Mouse (Mus musculus) G1E (cell line): ENCODE measurements around the gene Arhgap31. TPM values are rescaled to one million over a fixed set of nuclear protein-coding genes. Genes with fewer than 3 reads are reported as not detected.

Experiments used
- ATAC-seq: 2 replicates; pipeline ENCODE4 v1.8.0; 2016; ENCODE audit warnings: mild to moderate bottlenecking; ENCODE audit not compliant: insufficient number of reproducible peaks, poor library complexity, low FRiP score, severe bottlenecking; ENCODE audit errors: extremely low read depth
- DNase-seq: peaks from one replicate; pipeline ENCODE4 v3.0.0; 2012; ENCODE audit warnings: low spot score
- H3K27me3 ChIP-seq: 2 replicates; pipeline ENCODE4 v1.6.1; 2012; ENCODE audit warnings: mild to moderate bottlenecking, low read length, inconsistent platforms; ENCODE audit not compliant: insufficient read depth
- H3K36me3 ChIP-seq: replicated peaks from 2 replicates; pipeline ENCODE3; 2012; ENCODE audit warnings: mild to moderate bottlenecking, inconsistent platforms
- H3K4me1 ChIP-seq: 2 replicates; pipeline ENCODE4 v1.6.1; 2012; ENCODE audit warnings: low read depth, low read length, inconsistent platforms, mixed read lengths; ENCODE audit not compliant: insufficient read depth
- H3K4me3 ChIP-seq: 2 replicates; pipeline ENCODE4 v1.5.1; 2012; ENCODE audit warnings: low read depth, mild to moderate bottlenecking, inconsistent platforms, low read length, moderate library complexity, mixed read lengths
- H3K9me3 ChIP-seq: replicated peaks from 2 replicates; pipeline ENCODE4 v1.6.1; 2012; ENCODE audit warnings: inconsistent platforms
- CTCF ChIP-seq: IDR thresholded peaks from 2 replicates; pipeline ENCODE4 v1.5.1; 2012; ENCODE audit warnings: low read depth, low read length, inconsistent platforms, mixed read lengths
- GATA1 ChIP-seq: IDR thresholded peaks from 2 replicates; pipeline ENCODE4 v1.6.1; 2012; ENCODE audit warnings: borderline replicate concordance, low read length, inconsistent platforms, mixed read lengths
- GATA2 ChIP-seq: IDR thresholded peaks from 2 replicates; pipeline ENCODE4 v1.6.1; 2012; ENCODE audit warnings: low read depth, low read length, inconsistent platforms, borderline replicate concordance
- POLR2AphosphoS5 ChIP-seq: IDR thresholded peaks from 2 replicates; pipeline ENCODE4 v1.6.1; 2012; ENCODE audit warnings: low read depth, low read length, inconsistent platforms; ENCODE audit not compliant: insufficient replicate concordance
- TAL1 ChIP-seq: conservative IDR thresholded peaks from 2 replicates; pipeline ENCODE4 v1.6.1; 2012; ENCODE audit warnings: low read depth, low read length, inconsistent platforms, mixed read lengths
- polyA plus RNA-seq: library from polyadenylated mRNA; stranded (reverse); fragments of >175 nt; gene quantifications from 2 replicates; pipeline ENCODE4 v1.2.3, GENCODE M21; 2012
- total RNA-seq, 2 experiments: library from RNA; stranded (forward) in 1 of 2; stranded (reverse) in 1 of 2; fragments of 200-1000 nt in 1 of 2; fragments of >200 nt in 1 of 2; fragmentation: Nextera tagmentation in 1 of 2; gene quantifications; 2 replicates each; pipeline ENCODE4 v1.2.3; 2014 to 2017

Gene Arhgap31
- total and polyA plus RNA-seq, 3 experiments = 0.01 to 0.16 TPM; not detected in 1

- Histone ChIP-seq H3K9me3 (no peaks in the 10 kb centered on the region), H3K27me3 (no peaks in the 10 kb centered on the region; the same call in none of the 2 replicates), H3K4me1 (no peaks in the 10 kb centered on the region), H3K36me3 (peaks cover 31% of the 10 kb centered on the region), H3K4me3 (no peak overlapping the region)
- no peak for DNase-seq
- ATAC-seq = no peak
- TF ChIP-seq TAL1 = no peak
- TF ChIP-seq POLR2AphosphoS5 = no peak
- no peak for TF ChIP-seq GATA2
- no peak for TF ChIP-seq GATA1
- TF ChIP-seq CTCF = no peak
Measured at GRCm38 (mm10) chr16:38596651-38597050, 116.4 kb downstream of the Arhgap31 start.

- H3K9me3 ChIP-seq = no peaks in the 10 kb centered on the region
- DNase-seq (no peak), ATAC-seq (no peak)
- H3K36me3 ChIP-seq = peaks cover 36% of the 10 kb centered on the region
- no peaks in the 10 kb centered on the region; the same call in none of the 2 replicates for H3K27me3 ChIP-seq
- TF ChIP-seq GATA2 (no peak), TAL1 (no peak), GATA1 (no peak), CTCF (no peak), POLR2AphosphoS5 (no peak)
- no peaks in the 10 kb centered on the region for H3K4me1 ChIP-seq
- H3K4me3 ChIP-seq = no peak overlapping the region
Measured at GRCm38 (mm10) chr16:38596099-38596498, 117.0 kb downstream of the Arhgap31 start.

- ATAC-seq (no peak), DNase-seq (no peak)
- Histone ChIP-seq H3K4me3 (no peak overlapping the region), H3K4me1 (no peaks in the 10 kb centered on the region), H3K27me3 (no peaks in the 10 kb centered on the region; the same call in 1 of the 2 replicates), H3K36me3 (peaks cover 49% of the 10 kb centered on the region), H3K9me3 (no peaks in the 10 kb centered on the region)
- TF ChIP-seq GATA2 = no peak
- TF ChIP-seq TAL1 = no peak
- TF ChIP-seq POLR2AphosphoS5 = no peak
- TF ChIP-seq CTCF = no peak
- no peak for TF ChIP-seq GATA1
Measured at GRCm38 (mm10) chr16:38594435-38594834, 118.6 kb downstream of the Arhgap31 start.

DNA sequence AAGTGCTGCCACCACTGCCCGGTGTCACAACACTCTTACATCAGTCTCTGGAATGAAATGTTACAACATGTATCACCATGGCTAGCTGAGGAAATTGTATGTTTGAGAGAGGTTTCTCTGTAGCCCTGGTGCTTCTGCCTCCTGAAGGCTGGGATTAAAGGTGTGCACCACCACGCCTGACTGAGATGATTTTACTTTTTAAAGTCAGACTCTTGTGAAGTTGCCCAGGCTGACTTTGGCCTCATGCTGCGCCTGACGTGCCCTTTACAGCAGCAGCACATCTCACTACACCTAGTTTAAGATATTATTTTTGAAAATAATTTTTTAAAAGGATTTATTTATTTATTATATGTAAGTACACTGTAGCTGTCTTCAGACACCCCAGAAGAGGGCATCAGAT lies 120.1 kb downstream of the Arhgap31 start:
- ATAC-seq (no peak), DNase-seq (no peak)
- Histone ChIP-seq H3K4me3 (no peak overlapping the region), H3K9me3 (no peaks in the 10 kb centered on the region), H3K4me1 (no peaks in the 10 kb centered on the region), H3K27me3 (no peaks in the 10 kb centered on the region), H3K36me3 (peaks cover 63% of the 10 kb centered on the region)
- no peak for TF ChIP-seq GATA2
- no peak for TF ChIP-seq POLR2AphosphoS5
- TF ChIP-seq TAL1 = no peak
- TF ChIP-seq CTCF = no peak
- no peak for TF ChIP-seq GATA1

GRCm38 (mm10) chr16:38592026-38592678 lies 120.9 kb downstream of the Arhgap31 start:
- no peaks in the 10 kb centered on the region for H3K4me1 ChIP-seq
- no peaks in the 10 kb centered on the region for H3K9me3 ChIP-seq
- ATAC-seq (no peak), DNase-seq (no peak)
- H3K27me3 ChIP-seq = no peaks in the 10 kb centered on the region
- TF ChIP-seq GATA2 (no peak), CTCF (no peak), GATA1 (no peak), POLR2AphosphoS5 (no peak)
- H3K4me3 ChIP-seq = no peak overlapping the region
- H3K36me3 ChIP-seq = peaks cover 71% of the 10 kb centered on the region

DNA sequence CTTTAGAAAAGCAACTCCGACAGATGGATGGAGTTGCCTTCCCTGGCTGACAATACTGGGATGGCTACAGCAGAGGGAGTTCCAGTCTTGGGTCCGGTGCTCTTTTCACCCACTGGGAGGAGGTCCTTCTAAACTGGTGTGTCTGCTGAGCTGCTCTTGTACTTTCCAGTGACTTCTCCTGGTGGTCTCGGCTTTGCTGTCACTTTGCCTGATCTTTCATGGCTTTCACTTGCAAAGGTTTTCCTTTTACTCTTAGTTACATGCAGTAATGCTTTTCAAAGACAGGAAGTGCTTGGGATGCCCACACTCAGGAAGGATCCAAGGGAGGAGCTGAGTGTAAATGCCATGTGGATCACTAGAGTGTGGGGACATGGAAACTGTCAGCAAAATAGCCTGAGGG lies 121.6 kb downstream of the Arhgap31 start:
- DNase-seq (no peak), ATAC-seq (no peak)
- Histone ChIP-seq H3K4me3 (no peak overlapping the region), H3K36me3 (peaks cover 77% of the 10 kb centered on the region), H3K9me3 (no peaks in the 10 kb centered on the region), H3K27me3 (no peaks in the 10 kb centered on the region), H3K4me1 (no peaks in the 10 kb centered on the region)
- TF ChIP-seq TAL1 (no peak), GATA1 (no peak), CTCF (no peak), POLR2AphosphoS5 (no peak), GATA2 (no peak)
